Mouse (Mus musculus) MEL (cell line): ENCODE results near the gene Cps1.

Experiments
- CHD2 ChIP-seq: IDR thresholded peaks from 2 replicates; pipeline ENCODE4 v1.6.1; 2011; ENCODE audit warnings: low read length, improper control_type of control experiment
- CTCF ChIP-seq, 3 experiments: IDR thresholded peaks in 2 of 3; conservative IDR thresholded peaks in 1 of 3; 2 replicates each; pipeline ENCODE4 v1.5.1; 2011 to 2012; ENCODE audit warnings: low read length in 3 of 3, low read depth in 2 of 3, mild to moderate bottlenecking in 2 of 3, improper control_type of control experiment in 1 of 3, inconsistent platforms in 1 of 3, mixed read lengths in 1 of 3, moderate library complexity in 1 of 3; ENCODE audit not compliant: control insufficient read depth in 1 of 3, insufficient read depth in 1 of 3, poor library complexity in 1 of 3, severe bottlenecking in 1 of 3
- E2F4 ChIP-seq: IDR thresholded peaks from 2 replicates; pipeline ENCODE4 v1.6.1; 2011; ENCODE audit warnings: low read depth, low read length, improper control_type of control experiment, borderline replicate concordance
- GATA1 ChIP-seq: IDR thresholded peaks from 2 replicates; pipeline ENCODE4 v1.6.1; 2011; ENCODE audit warnings: low read depth, low read length, improper control_type of control experiment
- POLR2A ChIP-seq, 2 experiments: IDR thresholded peaks; 2 replicates each; pipeline ENCODE4 v1.6.1; 2011 to 2012; ENCODE audit warnings: low read length in 2 of 2, mild to moderate bottlenecking in 2 of 2, control low read depth in 1 of 2, improper control_type of control experiment in 1 of 2, low read depth in 1 of 2, moderate library complexity in 1 of 2; ENCODE audit not compliant: control insufficient read depth in 1 of 2, insufficient read depth in 1 of 2, poor library complexity in 1 of 2
- POLR2AphosphoS2 ChIP-seq: IDR thresholded peaks from 2 replicates; pipeline ENCODE4 v1.6.1; 2011; ENCODE audit warnings: low read length, improper control_type of control experiment
- RAD21 ChIP-seq: IDR thresholded peaks from 2 replicates; pipeline ENCODE4 v1.6.1; 2011; ENCODE audit warnings: mild to moderate bottlenecking, low read depth, low read length, improper control_type of control experiment
- ZNF384 ChIP-seq: IDR thresholded peaks from 2 replicates; pipeline ENCODE4 v1.6.1; 2012; ENCODE audit warnings: low read depth, mild to moderate bottlenecking, inconsistent platforms, low read length, improper control_type of control experiment

DNA sequence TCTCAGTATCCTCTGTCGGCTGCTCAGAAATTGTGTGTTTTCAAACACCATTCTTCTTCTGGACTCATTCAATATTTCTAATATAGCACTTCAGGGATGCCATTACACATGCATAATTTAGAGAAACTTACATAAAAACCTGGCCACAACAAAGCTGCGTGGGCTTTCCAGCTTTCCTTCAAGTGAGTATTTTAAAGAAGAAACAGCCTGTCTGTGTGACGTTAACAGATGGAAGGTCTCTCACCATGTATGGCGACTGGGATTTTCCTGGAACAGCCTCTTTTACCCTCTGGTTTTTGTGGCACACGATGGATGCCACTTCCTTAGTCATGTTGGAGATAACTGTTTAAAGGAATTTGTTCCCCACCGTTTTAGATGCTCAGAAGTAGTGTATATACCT, 60.7 kb downstream of the Cps1 start:
- TF ChIP-seq ZNF384 = no peak
- TF ChIP-seq CTCF (IDR thresholded peaks at IDR 0.05 in 2 of 3, conservative IDR thresholded peaks at IDR 0.05 in 1 of 3; ENCODE audit: control insufficient read depth in 1 of 3, insufficient read depth in 1 of 3, low read depth in 2 of 3, low read length in 3 of 3, poor library complexity in 1 of 3, severe bottlenecking in 1 of 3) = no peak
- no peak for TF ChIP-seq POLR2AphosphoS2
- no peak for TF ChIP-seq RAD21
- no peak for TF ChIP-seq E2F4
- TF ChIP-seq POLR2A (IDR thresholded peaks at IDR 0.05; ENCODE audit: control insufficient read depth in 1 of 2, insufficient read depth in 1 of 2, low read depth in 1 of 2, low read length in 2 of 2, poor library complexity in 1 of 2) = no peak
- no peak for TF ChIP-seq GATA1
- TF ChIP-seq CHD2 = no peak
